Mouse (Mus musculus) forelimb bud, embryonic 11.5 days (tissue): ENCODE results near the gene Rnase13.
A peak's percentile ranks its signal among the peaks of the same experiment; 100 is the strongest.

Experiments
- DNase-seq: peaks from one replicate; pipeline ENCODE4 v3.0.0-alpha.2; 2012; ENCODE audit warnings: low read depth, low spot score

The Rnase13 gene

GRCm38 (mm10) chr14:51913062-51913959, 9.3 kb downstream of the Rnase13 start:
- DNase-seq, result no peak

- DNase-seq, result no peak
Observed at GRCm38 (mm10) chr14:51912391-51913061, 10.0 kb downstream of the Rnase13 start.

GRCm38 (mm10) chr14:51911301-51911700, 11.3 kb downstream of the Rnase13 start:
- DNase-seq, result no peak

- no peak for DNase-seq
Observed at GRCm38 (mm10) chr14:51906102-51906501, 16.5 kb downstream of the Rnase13 start.

GRCm38 (mm10) chr14:51904706-51905105, 17.9 kb downstream of the Rnase13 start:
- DNase-seq, result no peak

GRCm38 (mm10) chr14:51903782-51904181, 18.8 kb downstream of the Rnase13 start:
- no peak for DNase-seq

- peak; percentile 68 for DNase-seq
Observed at GRCm38 (mm10) chr14:51902806-51903710, 19.5 kb downstream of the Rnase13 start.

GRCm38 (mm10) chr14:51899351-51899750, 23.2 kb downstream of the Rnase13 start:
- no peak for DNase-seq

- DNase-seq, result no peak
Observed at GRCm38 (mm10) chr14:51896539-51897170, 25.9 kb downstream of the Rnase13 start.

- no peak for DNase-seq
Observed at GRCm38 (mm10) chr14:51896019-51896418, 26.6 kb downstream of the Rnase13 start.

- no peak for DNase-seq
Observed at GRCm38 (mm10) chr14:51895071-51895470, 27.5 kb downstream of the Rnase13 start.

- no peak for DNase-seq
Observed at GRCm38 (mm10) chr14:51893809-51894208, 28.8 kb downstream of the Rnase13 start.

GRCm38 (mm10) chr14:51893094-51893794, 29.3 kb downstream of the Rnase13 start:
- DNase-seq, result no peak

- no peak for DNase-seq
Observed at GRCm38 (mm10) chr14:51892191-51892939, 30.2 kb downstream of the Rnase13 start, which contains the start of gene Slc39a2. Gene Slc39a2, plus strand, starts transcription at chr14:51892889.

GRCm38 (mm10) chr14:51889833-51890232, 32.7 kb downstream of the Rnase13 start:
- no peak for DNase-seq

GRCm38 (mm10) chr14:51886051-51886450, 36.5 kb downstream of the Rnase13 start:
- no peak for DNase-seq

- DNase-seq, result peak; percentile 97
Observed at GRCm38 (mm10) chr14:51884598-51885331, 37.8 kb downstream of the Rnase13 start, which contains the start of gene Mettl17. Gene Mettl17, plus strand, starts transcription at chr14:51884842.

- DNase-seq, result peak; percentile 63
Observed at GRCm38 (mm10) chr14:51884031-51884544, 38.5 kb downstream of the Rnase13 start.

GRCm38 (mm10) chr14:51883527-51884030, 39.0 kb downstream of the Rnase13 start:
- peak; percentile 86 for DNase-seq
